Mouse (Mus musculus): ENCODE results near the gene Large1.
"Not testable (repeated sequence)": the region's sequence is repeated elsewhere in the genome, so short reads cannot be mapped to it uniquely, and the experiment has no call there.

Large1 gene

GRCm38 (mm10) chr8:73293655-73294054 lies 59.7 kb downstream of the Large1 start:
- no peak for DNase-seq

GRCm38 (mm10) chr8:73291630-73292029 lies 61.7 kb downstream of the Large1 start:
- DNase-seq, result no peak

- DNase-seq, result no peak
Measured at GRCm38 (mm10) chr8:73290636-73291035, 62.7 kb downstream of the Large1 start.

- no peak for DNase-seq
Measured at GRCm38 (mm10) chr8:73289831-73290230, 63.5 kb downstream of the Large1 start.

GRCm38 (mm10) chr8:73281996-73282395 lies 71.3 kb downstream of the Large1 start:
- peak; percentile 48 to 52 for DNase-seq

GRCm38 (mm10) chr8:73276015-73276414 lies 77.3 kb downstream of the Large1 start:
- no peak for DNase-seq

- not testable (repeated sequence) for DNase-seq
Measured at GRCm38 (mm10) chr8:73275445-73275844, 77.9 kb downstream of the Large1 start.

- DNase-seq, result no peak
Measured at GRCm38 (mm10) chr8:73273150-73273549, 80.2 kb downstream of the Large1 start.

GRCm38 (mm10) chr8:73270991-73271390 lies 82.3 kb downstream of the Large1 start:
- DNase-seq, result no peak

GRCm38 (mm10) chr8:73257981-73258380 lies 95.4 kb downstream of the Large1 start:
- DNase-seq, result peak; percentile 42 to 48

- no peak for DNase-seq
Measured at GRCm38 (mm10) chr8:73244186-73244585, 109.2 kb downstream of the Large1 start.

GRCm38 (mm10) chr8:73242066-73242465 lies 111.3 kb downstream of the Large1 start:
- no peak for DNase-seq

- DNase-seq, result no peak
Measured at GRCm38 (mm10) chr8:73234209-73234608, 119.1 kb downstream of the Large1 start.

GRCm38 (mm10) chr8:73233358-73234041 lies 119.8 kb downstream of the Large1 start:
- peak; percentile 23 to 40 for DNase-seq

- no peak for DNase-seq
Measured at GRCm38 (mm10) chr8:73226841-73227240, 126.5 kb downstream of the Large1 start.

- DNase-seq, result peak in 1 of 2 experiments; percentile 6
Measured at GRCm38 (mm10) chr8:73225654-73226053, 127.7 kb downstream of the Large1 start.

- no peak for DNase-seq
Measured at GRCm38 (mm10) chr8:73219178-73219811, 134.0 kb downstream of the Large1 start.

- no peak for DNase-seq
Measured at GRCm38 (mm10) chr8:73206831-73207230, 146.5 kb downstream of the Large1 start.

GRCm38 (mm10) chr8:73201854-73202253 lies 151.5 kb downstream of the Large1 start:
- no peak for DNase-seq

- no peak for DNase-seq
Measured at GRCm38 (mm10) chr8:73197714-73198113, 155.6 kb downstream of the Large1 start.

GRCm38 (mm10) chr8:73188684-73189083 lies 164.7 kb downstream of the Large1 start:
- DNase-seq, result no peak

GRCm38 (mm10) chr8:73187381-73187780 lies 166.0 kb downstream of the Large1 start:
- no peak for DNase-seq

- no peak for DNase-seq
Measured at GRCm38 (mm10) chr8:73178434-73178833, 174.9 kb downstream of the Large1 start.

- DNase-seq, result no peak
Measured at GRCm38 (mm10) chr8:73172661-73173060, 180.7 kb downstream of the Large1 start.

GRCm38 (mm10) chr8:73161994-73162393 lies 191.3 kb downstream of the Large1 start:
- no peak for DNase-seq
